Mouse (Mus musculus) embryonic facial prominence, embryonic 14.5 days (tissue): ENCODE results near the gene Triap1. TPM values are rescaled to one million over a fixed set of nuclear protein-coding genes. Genes with fewer than 3 reads are reported as not detected.
"Not testable (repeated sequence)": the region's sequence is repeated elsewhere in the genome, so short reads cannot be mapped to it uniquely, and the experiment has no call there.

Source experiments
- ATAC-seq: fragments of 200-750 bp; cut with Nextera tagmentation; 2 replicates; pipeline ENCODE4 v1.8.0; 2017; ENCODE audit warnings: low read depth, moderate number of reproducible peaks, moderate TSS enrichment
- DNase-seq: peaks from one replicate; pipeline ENCODE4 v3.0.0-alpha.2; 2015; ENCODE audit warnings: low spot score
- H3K27ac ChIP-seq: fragments of 300-500 bp; sonication (generic); replicated peaks from 2 replicates; pipeline ENCODE4 v1.5.1; 2014; ENCODE audit warnings: low read depth, mild to moderate bottlenecking, low read length, moderate library complexity
- H3K27me3 ChIP-seq: fragments of 300-500 bp; sonication (generic); replicated peaks from 2 replicates; pipeline ENCODE4 v1.6.1; 2014; ENCODE audit warnings: low read length; ENCODE audit not compliant: control insufficient read depth, insufficient read depth
- H3K36me3 ChIP-seq: fragments of 300-500 bp; sonication (generic); 2 replicates; pipeline ENCODE4 v1.6.1; 2014; ENCODE audit warnings: low read length, mixed read lengths; ENCODE audit not compliant: control insufficient read depth, insufficient read depth
- H3K4me1 ChIP-seq: fragments of 300-500 bp; sonication (generic); 2 replicates; pipeline ENCODE4 v1.6.1; 2014; ENCODE audit warnings: antibody characterized with exemption, low read length; ENCODE audit not compliant: control insufficient read depth, insufficient read depth
- H3K4me2 ChIP-seq: fragments of 300-500 bp; sonication (generic); 2 replicates; pipeline ENCODE4 v1.6.1; 2014; ENCODE audit warnings: low read depth, mild to moderate bottlenecking, low read length, moderate library complexity, mixed read lengths
- H3K4me3 ChIP-seq: fragments of 300-500 bp; sonication (generic); 2 replicates; pipeline ENCODE4 v1.5.1; 2014; ENCODE audit warnings: low read depth, mild to moderate bottlenecking, low read length
- H3K9ac ChIP-seq: fragments of 300-500 bp; sonication (generic); 2 replicates; pipeline ENCODE4 v1.6.1; 2014; ENCODE audit warnings: low read depth, mild to moderate bottlenecking, low read length, moderate library complexity, mixed read lengths
- H3K9me3 ChIP-seq: fragments of 300-500 bp; sonication (generic); 2 replicates; pipeline ENCODE4 v1.6.1; 2016; ENCODE audit warnings: low read length; ENCODE audit not compliant: control insufficient read depth
- WGBS: fragments of 180-500 bp; shearing (Covaris S2); extraction: QIAGEN DNeasy Blood & Tissue Kit; methylation state at CpG from one replicate; pipeline ENCODE4 v1.1.7; 2014; 5-methylcytosine and 5-hydroxymethylcytosine counted together
- polyA plus RNA-seq: library from polyadenylated mRNA; unstranded; fragments of >200 nt; fragmentation: Nextera tagmentation; extraction: Ambion mirVana; gene quantifications from 2 replicates; pipeline ENCODE4 v1.2.1, GENCODE M21; 2014

Gene Triap1
- polyA plus RNA-seq, 1 experiment from 2014 or later = 51.3 TPM

GRCm38 (mm10) chr5:115373441-115374203 lies 32.6 kb downstream of the Triap1 start:
- H3K4me1 ChIP-seq = no peaks in the 10 kb centered on the region; the same call in 1 of the 2 replicates
- DNase-seq (peak; percentile 80), ATAC-seq (peak; percentile 55; the same call in 1 of the 2 replicates)
- no peak overlapping the region for H3K27ac ChIP-seq
- WGBS = 24% methylated on average over 26 of the region's 26 CpGs
- peak overlapping the region; percentile 31 for H3K4me3 ChIP-seq
- H3K4me2 ChIP-seq = peak overlapping the region; percentile 65
- no peaks in the 10 kb centered on the region for H3K36me3 ChIP-seq
- H3K9me3 ChIP-seq = no peaks in the 10 kb centered on the region
- no peaks in the 10 kb centered on the region for H3K27me3 ChIP-seq
- H3K9ac ChIP-seq = peak overlapping the region; percentile 61

DNA sequence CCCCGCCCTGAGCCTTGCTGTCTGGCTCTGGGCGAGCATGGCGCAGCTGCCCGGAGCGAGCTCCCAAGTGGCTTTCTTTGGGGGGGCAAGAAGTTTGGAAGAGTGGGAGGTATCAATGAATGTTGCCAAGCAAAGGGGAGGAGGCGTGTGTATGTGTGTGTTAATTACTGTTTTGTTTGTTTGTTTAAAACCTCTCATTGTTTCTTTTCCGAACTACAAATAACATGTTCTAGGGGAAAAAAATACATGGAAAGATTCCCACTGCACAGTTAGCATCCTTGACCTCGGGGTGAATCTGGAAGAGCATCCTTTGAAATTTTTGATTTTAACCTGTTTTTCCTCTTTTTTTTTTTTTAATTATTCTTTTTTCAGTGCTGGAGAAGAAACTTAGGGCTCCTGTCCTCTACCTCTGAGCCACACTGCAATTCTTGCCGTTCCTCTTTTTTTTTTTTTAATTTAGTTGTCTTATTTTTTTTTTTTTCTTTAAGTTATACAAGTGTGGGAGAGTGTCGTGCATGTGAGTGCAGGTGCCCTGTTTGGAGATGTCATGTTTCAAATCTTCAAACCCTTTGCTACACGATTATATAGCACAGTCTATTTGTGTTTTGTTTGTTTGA lies 33.3 kb downstream of the Triap1 start:
- ATAC-seq (no peak), DNase-seq (no peak)
- peak overlapping the region; percentile 61 for H3K9ac ChIP-seq
- H3K36me3 ChIP-seq = no peaks in the 10 kb centered on the region
- H3K27ac ChIP-seq = no peak overlapping the region
- H3K9me3 ChIP-seq = no peaks in the 10 kb centered on the region
- 18% methylated on average over 11 of the region's 11 CpGs for WGBS
- H3K27me3 ChIP-seq = no peaks in the 10 kb centered on the region
- H3K4me1 ChIP-seq = no peaks in the 10 kb centered on the region; the same call in 1 of the 2 replicates
- peak overlapping the region; percentile 31 for H3K4me3 ChIP-seq
- H3K4me2 ChIP-seq = peak overlapping the region; percentile 65

- Histone ChIP-seq H3K27ac (no peak overlapping the region), H3K4me3 (no peak overlapping the region), H3K9me3 (no peaks in the 10 kb centered on the region), H3K36me3 (no peaks in the 10 kb centered on the region), H3K9ac (no peak overlapping the region), H3K4me1 (no peaks in the 10 kb centered on the region; the same call in 1 of the 2 replicates), H3K27me3 (no peaks in the 10 kb centered on the region), H3K4me2 (no peak overlapping the region)
- no peak for DNase-seq
- 83% methylated on average over 2 of the region's 2 CpGs for WGBS
- no peak for ATAC-seq
Observed at GRCm38 (mm10) chr5:115375436-115375835, 34.4 kb downstream of the Triap1 start.

GRCm38 (mm10) chr5:115378882-115379281 lies 37.9 kb downstream of the Triap1 start:
- H3K36me3 ChIP-seq, H3K27me3 ChIP-seq, H3K4me3 ChIP-seq, DNase-seq, H3K9me3 ChIP-seq, H3K4me1 ChIP-seq, H3K9ac ChIP-seq, ATAC-seq, H3K27ac ChIP-seq, H3K4me2 ChIP-seq: not testable (repeated sequence)
- WGBS = 76% methylated on average over 2 of the region's 2 CpGs

DNA sequence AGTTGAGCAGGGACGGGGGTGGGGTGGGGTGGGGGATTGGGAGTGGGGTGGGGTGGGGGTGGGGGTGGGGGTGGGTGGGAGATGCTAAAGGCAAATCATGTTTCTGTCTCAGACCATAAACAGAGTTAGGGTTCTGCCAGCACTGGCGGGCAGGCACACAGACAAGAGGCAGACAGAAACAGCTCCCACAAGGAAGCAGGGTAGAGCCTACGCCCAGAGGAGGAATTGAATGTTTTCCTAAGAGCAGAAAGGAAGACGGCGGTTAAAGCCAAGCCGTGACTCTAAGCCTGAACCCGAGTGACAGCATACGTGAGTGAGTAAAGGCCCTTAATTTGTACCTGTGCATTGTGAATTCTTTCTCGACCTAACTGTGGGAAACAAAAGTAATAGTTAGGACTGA lies 50.9 kb downstream of the Triap1 start:
- H3K4me1 ChIP-seq = no peaks in the 10 kb centered on the region
- DNase-seq = peak; percentile 64
- no peaks in the 10 kb centered on the region for H3K9me3 ChIP-seq
- no peak overlapping the region for H3K4me3 ChIP-seq
- peak; percentile 38; the same call in 1 of the 2 replicates for ATAC-seq
- H3K4me2 ChIP-seq = 0 out of 2 replicates have a peak overlapping the region, but pooled peaks have one; percentile 4
- WGBS = 20% methylated on average over 9 of the region's 9 CpGs
- no peaks in the 10 kb centered on the region for H3K27me3 ChIP-seq
- H3K27ac ChIP-seq = peak overlapping the region; percentile 71; the same call in 1 of the 2 replicates
- H3K9ac ChIP-seq = peak overlapping the region; percentile 2; the same call in 1 of the 2 replicates
- H3K36me3 ChIP-seq = no peaks in the 10 kb centered on the region

DNA sequence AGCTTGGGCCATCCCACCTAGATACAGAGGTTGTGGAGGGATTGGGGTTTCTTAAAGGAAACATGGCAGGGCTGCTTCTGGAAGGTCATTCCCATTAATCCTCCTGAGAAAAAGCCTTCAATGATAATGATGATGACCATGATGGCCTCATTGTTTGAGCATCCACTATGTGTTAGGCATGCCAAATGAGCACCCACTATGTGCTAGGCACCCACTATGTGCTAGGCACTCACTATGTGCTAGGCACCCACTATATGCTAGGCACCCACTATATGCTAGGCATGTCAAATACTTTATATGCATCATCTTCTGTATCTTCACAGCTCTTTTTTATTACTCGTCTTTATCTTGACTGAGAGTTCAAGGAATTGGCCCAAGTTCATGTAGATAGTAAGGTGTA lies 51.9 kb downstream of the Triap1 start:
- H3K4me2 ChIP-seq = no peak overlapping the region
- WGBS = 97% methylated on average over 1 of the region's 1 CpGs
- no peak overlapping the region for H3K27ac ChIP-seq
- 0 out of 2 replicates have a peak, but pooled peaks cover 3% of the 10 kb centered on the region for H3K4me1 ChIP-seq
- no peaks in the 10 kb centered on the region for H3K9me3 ChIP-seq
- no peaks in the 10 kb centered on the region for H3K27me3 ChIP-seq
- no peak for DNase-seq
- no peak for ATAC-seq
- no peak overlapping the region for H3K4me3 ChIP-seq
- no peaks in the 10 kb centered on the region for H3K36me3 ChIP-seq
- no peak overlapping the region for H3K9ac ChIP-seq

Other genes starting within 250 kb of the Triap1 start
- 53.2 and 54.0 TPM in 2 replicates for gene Gm10401, start 242.9 kb upstream of the Triap1 start, polyA plus RNA-seq
- 28.5 and 28.7 TPM in 2 replicates for gene Acads, start 221.9 kb upstream of the Triap1 start, polyA plus RNA-seq
- 32.2 and 35.4 TPM in 2 replicates for gene Unc119b, start 206.2 kb upstream of the Triap1 start, polyA plus RNA-seq
- 69.8 and 72.9 TPM in 2 replicates for gene Mlec, start 183.0 kb upstream of the Triap1 start, polyA plus RNA-seq
- gene Cabp1, start 146.8 kb upstream of the Triap1 start, polyA plus RNA-seq = 2.7 and 3.1 TPM in 2 replicates
- gene Pop5, start 105.4 kb upstream of the Triap1 start, polyA plus RNA-seq = 82.6 and 95.5 TPM in 2 replicates
- 77.2 and 79.1 TPM in 2 replicates for gene Rnf10, start 68.3 kb upstream of the Triap1 start, polyA plus RNA-seq
- 39.0 and 41.9 TPM in 2 replicates for gene Coq5, start 61.6 kb upstream of the Triap1 start, polyA plus RNA-seq
- gene Dynll1, start 40.2 kb upstream of the Triap1 start, polyA plus RNA-seq = 1,629 and 1,828 TPM in 2 replicates
- gene Srsf9, start 14.0 kb upstream of the Triap1 start, polyA plus RNA-seq = 203 and 230 TPM in 2 replicates
- 26.5 and 26.7 TPM in 2 replicates for gene Gatc, start within 50 bp of the Triap1 start, polyA plus RNA-seq
- 833 and 912 TPM in 2 replicates for gene Cox6a1, start 7.8 kb downstream of the Triap1 start, polyA plus RNA-seq
- gene Msi1, start 88.4 kb downstream of the Triap1 start, polyA plus RNA-seq = 16.0 and 16.2 TPM in 2 replicates
- gene Pla2g1b, start 125.0 kb downstream of the Triap1 start, polyA plus RNA-seq = not detected in 2 replicates
- 13.9 and 20.3 TPM in 2 replicates for gene Sirt4, start 143.5 kb downstream of the Triap1 start, polyA plus RNA-seq
- gene Pxn, start 165.5 kb downstream of the Triap1 start, polyA plus RNA-seq = 28.6 and 28.8 TPM in 2 replicates
- 1,928 and 1,996 TPM in 2 replicates for gene Rplp0, start 218.2 kb downstream of the Triap1 start, polyA plus RNA-seq
- gene Gcn1l1, start 224.0 kb downstream of the Triap1 start, polyA plus RNA-seq = 40.3 and 41.9 TPM in 2 replicates